Mouse (Mus musculus) gastrocnemius, postnatal 4 days (tissue): ENCODE data around the gene Eid1. TPM values are rescaled to one million over a fixed set of nuclear protein-coding genes. Genes with fewer than 3 reads are reported as not detected.

Experiments used
- DNase-seq, 2 experiments: peaks; one replicate each; pipeline ENCODE4 v3.0.0; 2021 to 2022; ENCODE audit warnings: low spot score in 2 of 2, mixed read lengths in 2 of 2
- long read RNA-seq, 2 experiments: library from polyadenylated mRNA; stranded (forward); transcript quantifications; one replicate each; pipeline ENCODE4 v2.0.0; 2021
- total RNA-seq, 2 experiments: library from RNA; stranded (reverse); gene quantifications; 2 replicates each; pipeline ENCODE4 v1.2.3; 2021

The Eid1 gene
- total RNA-seq: 100 to 1,000 TPM; 115 TPM
- long read RNA-seq, experiment 1, transcript Eid1-201 (1 exons, 1,691 nt): major isoform, 149 of 149 reads
- long read RNA-seq, experiment 1, partial matches to known transcripts: 0 of 149 reads
- long read RNA-seq, experiment 1, other reads (novel, unspliced or antisense): 0 of 149 reads
- long read RNA-seq, experiment 2, transcript Eid1-201 (1 exons, 1,691 nt): major isoform, 133 of 133 reads
- long read RNA-seq, experiment 2, partial matches to known transcripts: 0 of 133 reads
- long read RNA-seq, experiment 2, other reads (novel, unspliced or antisense): 0 of 133 reads

- DNase-seq: peak; percentile 65 to 82
Observed at GRCm38 (mm10) chr2:125672957-125673631, at the start of gene Eid1. Gene Eid1, plus strand, starts transcription at chr2:125673095.

- no peak for DNase-seq
Observed at GRCm38 (mm10) chr2:125623211-125623610, 49.7 kb upstream of the Eid1 start.

- DNase-seq: no peak
Observed at GRCm38 (mm10) chr2:125624127-125624685, 48.7 kb upstream of the Eid1 start.

GRCm38 (mm10) chr2:125624837-125625351 is 48.0 kb upstream of the Eid1 start, which contains the start of gene Cep152:
Gene Cep152, minus strand, starts transcription at chr2:125625113.
- DNase-seq: peak; percentile 90 to 97

- no peak for DNase-seq
Observed at GRCm38 (mm10) chr2:125626536-125626935, 46.4 kb upstream of the Eid1 start.

GRCm38 (mm10) chr2:125628487-125628886 is 44.4 kb upstream of the Eid1 start:
- no peak for DNase-seq

- no peak for DNase-seq
Observed at GRCm38 (mm10) chr2:125630010-125630409, 42.9 kb upstream of the Eid1 start.

GRCm38 (mm10) chr2:125637331-125637730 is 35.6 kb upstream of the Eid1 start:
- no peak for DNase-seq

- DNase-seq: no peak
Observed at GRCm38 (mm10) chr2:125644912-125645311, 28.0 kb upstream of the Eid1 start.

- no peak for DNase-seq
Observed at GRCm38 (mm10) chr2:125650038-125650437, 22.9 kb upstream of the Eid1 start.

GRCm38 (mm10) chr2:125650742-125651352 is 22.0 kb upstream of the Eid1 start:
- no peak for DNase-seq

- DNase-seq: no peak
Observed at GRCm38 (mm10) chr2:125651563-125651962, 21.3 kb upstream of the Eid1 start.

- DNase-seq: no peak
Observed at GRCm38 (mm10) chr2:125653286-125653685, 19.6 kb upstream of the Eid1 start.

GRCm38 (mm10) chr2:125655391-125655790 is 17.5 kb upstream of the Eid1 start:
- DNase-seq: no peak

GRCm38 (mm10) chr2:125659823-125660536 is 12.9 kb upstream of the Eid1 start:
- DNase-seq: peak in 1 of 2 experiments; percentile 71

GRCm38 (mm10) chr2:125660537-125661130 is 12.3 kb upstream of the Eid1 start:
- DNase-seq: no peak

GRCm38 (mm10) chr2:125661156-125661555 is 11.7 kb upstream of the Eid1 start:
- DNase-seq: no peak

- DNase-seq: no peak
Observed at GRCm38 (mm10) chr2:125662517-125662916, 10.4 kb upstream of the Eid1 start.

GRCm38 (mm10) chr2:125665213-125665612 is 7.7 kb upstream of the Eid1 start:
- no peak for DNase-seq

GRCm38 (mm10) chr2:125665909-125666308 is 7.0 kb upstream of the Eid1 start:
- DNase-seq: no peak

- DNase-seq: no peak
Observed at GRCm38 (mm10) chr2:125666668-125667067, 6.2 kb upstream of the Eid1 start.
